Mouse (Mus musculus) kidney, postnatal 36 days (tissue): Measurements from ENCODE around the gene Trim52.
"Not testable (repeated sequence)": the region's sequence is repeated elsewhere in the genome, so short reads cannot be mapped to it uniquely, and the experiment has no call there.

Source experiments
- DNase-seq, 2 experiments: peaks; one replicate each; pipeline ENCODE4 v3.0.0; 2021 to 2022; ENCODE audit warnings: mixed read lengths in 2 of 2

Trim52 gene

GRCm38 (mm10) chr14:106105980-106106379 is at the start of gene Trim52:
TSS of gene Trim52 (plus strand) at chr14:106106198.
- no peak for DNase-seq

- no peak for DNase-seq
Observed at GRCm38 (mm10) chr14:106072608-106073007, 33.4 kb upstream of the Trim52 start.

- DNase-seq: peak; percentile 4
Observed at GRCm38 (mm10) chr14:106075181-106076064, 30.6 kb upstream of the Trim52 start.

- DNase-seq: peak; percentile 9 to 23
Observed at GRCm38 (mm10) chr14:106088480-106089037, 17.4 kb upstream of the Trim52 start.

- DNase-seq: no peak
Observed at GRCm38 (mm10) chr14:106096816-106097215, 9.2 kb upstream of the Trim52 start.

GRCm38 (mm10) chr14:106100858-106101257 is 5.1 kb upstream of the Trim52 start:
- no peak for DNase-seq

GRCm38 (mm10) chr14:106106425-106106824 is 427 bp downstream of the Trim52 start:
- no peak for DNase-seq

GRCm38 (mm10) chr14:106119371-106119770 is 13.4 kb downstream of the Trim52 start:
- no peak for DNase-seq

GRCm38 (mm10) chr14:106136272-106136671 is 30.3 kb downstream of the Trim52 start:
- no peak for DNase-seq

GRCm38 (mm10) chr14:106151188-106151587 is 45.2 kb downstream of the Trim52 start:
- no peak for DNase-seq

- peak; percentile 5 to 11 for DNase-seq
Observed at GRCm38 (mm10) chr14:106154879-106155576, 49.0 kb downstream of the Trim52 start.

GRCm38 (mm10) chr14:106156533-106156932 is 50.5 kb downstream of the Trim52 start:
- no peak for DNase-seq

- no peak for DNase-seq
Observed at GRCm38 (mm10) chr14:106162331-106162730, 56.3 kb downstream of the Trim52 start.

GRCm38 (mm10) chr14:106163196-106163595 is 57.2 kb downstream of the Trim52 start:
- DNase-seq: no peak

- DNase-seq: not testable (repeated sequence)
Observed at GRCm38 (mm10) chr14:106163933-106164332, 57.9 kb downstream of the Trim52 start.

GRCm38 (mm10) chr14:106176879-106177278 is 70.9 kb downstream of the Trim52 start:
- DNase-seq: no peak

GRCm38 (mm10) chr14:106178245-106178644 is 72.2 kb downstream of the Trim52 start:
- no peak for DNase-seq

GRCm38 (mm10) chr14:106179102-106179727 is 73.2 kb downstream of the Trim52 start:
- DNase-seq: no peak

- DNase-seq: no peak
Observed at GRCm38 (mm10) chr14:106179728-106180125, 73.7 kb downstream of the Trim52 start.

GRCm38 (mm10) chr14:106180616-106181015 is 74.6 kb downstream of the Trim52 start:
- no peak for DNase-seq

GRCm38 (mm10) chr14:106183985-106184384 is 78.0 kb downstream of the Trim52 start:
- DNase-seq: no peak
